Mouse (Mus musculus): Measurements from ENCODE around the gene Cntnap2.
A peak's percentile ranks its signal among the peaks of the same experiment; 100 is the strongest.

The Cntnap2 gene

GRCm38 (mm10) chr6:45059091-45059490 is at the start of gene Cntnap2:
Cntnap2 (plus strand) TSS chr6:45059357.
- peak; percentile 76 for DNase-seq (ENCODE audit: low read depth, low spot score)

GRCm38 (mm10) chr6:45026011-45026682 is 33.0 kb upstream of the Cntnap2 start:
- peak; percentile 42 for DNase-seq (ENCODE audit: low read depth, low spot score)

- no peak for DNase-seq (ENCODE audit: low read depth, low spot score)
Observed at GRCm38 (mm10) chr6:45039454-45039853, 19.7 kb upstream of the Cntnap2 start.

GRCm38 (mm10) chr6:45059556-45060471 is 657 bp downstream of the Cntnap2 start:
- peak; percentile 60 for DNase-seq (ENCODE audit: low read depth, low spot score)

GRCm38 (mm10) chr6:45062214-45062997 is 3.2 kb downstream of the Cntnap2 start:
- DNase-seq (ENCODE audit: low read depth, low spot score): no peak

- no peak for DNase-seq (ENCODE audit: low read depth, low spot score)
Observed at GRCm38 (mm10) chr6:45088304-45088703, 29.1 kb downstream of the Cntnap2 start.

GRCm38 (mm10) chr6:45113613-45114012 is 54.5 kb downstream of the Cntnap2 start:
- DNase-seq (ENCODE audit: low read depth, low spot score): no peak

GRCm38 (mm10) chr6:45144882-45145281 is 85.7 kb downstream of the Cntnap2 start:
- no peak for DNase-seq (ENCODE audit: low read depth, low spot score)

- DNase-seq (ENCODE audit: low read depth, low spot score): no peak
Observed at GRCm38 (mm10) chr6:45205039-45205438, 145.9 kb downstream of the Cntnap2 start.

GRCm38 (mm10) chr6:45214330-45214729 is 155.2 kb downstream of the Cntnap2 start:
- no peak for DNase-seq (ENCODE audit: low read depth, low spot score)

GRCm38 (mm10) chr6:45229002-45229401 is 169.8 kb downstream of the Cntnap2 start:
- no peak for DNase-seq (ENCODE audit: low read depth, low spot score)

- DNase-seq (ENCODE audit: low read depth, low spot score): no peak
Observed at GRCm38 (mm10) chr6:45232571-45232970, 173.4 kb downstream of the Cntnap2 start.

- DNase-seq (ENCODE audit: low read depth, low spot score): no peak
Observed at GRCm38 (mm10) chr6:45236531-45236930, 177.4 kb downstream of the Cntnap2 start.

- no peak for DNase-seq (ENCODE audit: low read depth, low spot score)
Observed at GRCm38 (mm10) chr6:45238117-45238516, 179.0 kb downstream of the Cntnap2 start.

GRCm38 (mm10) chr6:45241218-45241617 is 182.1 kb downstream of the Cntnap2 start:
- no peak for DNase-seq (ENCODE audit: low read depth, low spot score)

GRCm38 (mm10) chr6:45244680-45245079 is 185.5 kb downstream of the Cntnap2 start:
- no peak for DNase-seq (ENCODE audit: low read depth, low spot score)

GRCm38 (mm10) chr6:45258047-45258446 is 198.9 kb downstream of the Cntnap2 start:
- no peak for DNase-seq (ENCODE audit: low read depth, low spot score)

- DNase-seq (ENCODE audit: low read depth, low spot score): no peak
Observed at GRCm38 (mm10) chr6:45271537-45271936, 212.4 kb downstream of the Cntnap2 start.

- peak; percentile 2 for DNase-seq (ENCODE audit: low read depth, low spot score)
Observed at GRCm38 (mm10) chr6:45273259-45273775, 214.2 kb downstream of the Cntnap2 start.

GRCm38 (mm10) chr6:45290154-45290553 is 231.0 kb downstream of the Cntnap2 start:
- DNase-seq (ENCODE audit: low read depth, low spot score): no peak

- no peak for DNase-seq (ENCODE audit: low read depth, low spot score)
Observed at GRCm38 (mm10) chr6:45317455-45317854, 258.3 kb downstream of the Cntnap2 start.

GRCm38 (mm10) chr6:45323505-45323904 is 264.3 kb downstream of the Cntnap2 start:
- DNase-seq (ENCODE audit: low read depth, low spot score): peak; percentile 38
